Mouse (Mus musculus): ENCODE data around the gene Lmf1. TPM values are rescaled to one million over a fixed set of nuclear protein-coding genes. Genes with fewer than 3 reads are reported as not detected.

Gene Lmf1
- polyA plus RNA-seq, 1 experiment from 2014 or later, result 24.9 TPM

- ATAC-seq (replicated peaks; ENCODE audit: insufficient number of reproducible peaks, low FRiP score, low TSS enrichment, low read depth) (no peak), DNase-seq (ENCODE audit: low spot score) (peak; percentile 72)
- 18% methylated on average over 3 of the region's 3 CpGs for WGBS
- 0 out of 2 replicates have a peak overlapping the region, but pooled peaks have one; percentile 28 for H3K27ac ChIP-seq (replicated peaks; ENCODE audit: low read depth, low read length)
- H3K4me2 ChIP-seq (ENCODE audit: low read depth, low read length), result no peak overlapping the region
- H3K36me3 ChIP-seq (replicated peaks; ENCODE audit: control insufficient read depth, insufficient read depth, low read depth, low read length), result no peaks in the 10 kb centered on the region
- no peak overlapping the region for H3K4me3 ChIP-seq (ENCODE audit: low read depth, low read length)
- H3K4me1 ChIP-seq (ENCODE audit: control insufficient read depth, insufficient read depth, low read length), result peaks cover 16% of the 10 kb centered on the region
- H3K9me3 ChIP-seq (replicated peaks; ENCODE audit: control insufficient read depth, low read length), result no peaks in the 10 kb centered on the region
- no peaks in the 10 kb centered on the region for H3K27me3 ChIP-seq (ENCODE audit: control insufficient read depth, insufficient read depth, low read length)
- H3K9ac ChIP-seq (replicated peaks; ENCODE audit: low read length), result no peak overlapping the region; the same call in 1 of the 2 replicates
Observed at GRCm38 (mm10) chr17:25555159-25555558, 23.7 kb upstream of the Lmf1 start.

- DNase-seq (ENCODE audit: low spot score) (peak; percentile 43), ATAC-seq (replicated peaks; ENCODE audit: insufficient number of reproducible peaks, low FRiP score, low TSS enrichment, low read depth) (no peak)
- Histone ChIP-seq H3K4me3 (ENCODE audit: low read depth, low read length) (peak overlapping the region; percentile 24), H3K9me3 (replicated peaks; ENCODE audit: control insufficient read depth, low read length) (no peaks in the 10 kb centered on the region), H3K4me2 (ENCODE audit: low read depth, low read length) (peak overlapping the region; percentile 47), H3K36me3 (replicated peaks; ENCODE audit: control insufficient read depth, insufficient read depth, low read depth, low read length) (no peaks in the 10 kb centered on the region), H3K27me3 (ENCODE audit: control insufficient read depth, insufficient read depth, low read length) (no peaks in the 10 kb centered on the region), H3K4me1 (ENCODE audit: control insufficient read depth, insufficient read depth, low read length) (peaks cover 16% of the 10 kb centered on the region), H3K9ac (replicated peaks; ENCODE audit: low read length) (peak overlapping the region; percentile 42), H3K27ac (replicated peaks; ENCODE audit: low read depth, low read length) (peak overlapping the region; percentile 31; the same call in 1 of the 2 replicates)
- WGBS, result 4% methylated on average over 29 of the region's 29 CpGs
Observed at GRCm38 (mm10) chr17:25555666-25556629, 22.9 kb upstream of the Lmf1 start.

GRCm38 (mm10) chr17:25556630-25557354, 22.1 kb upstream of the Lmf1 start:
- Histone ChIP-seq H3K9ac (replicated peaks; ENCODE audit: low read length) (peak overlapping the region; percentile 42), H3K4me2 (ENCODE audit: low read depth, low read length) (peak overlapping the region; percentile 47), H3K9me3 (replicated peaks; ENCODE audit: control insufficient read depth, low read length) (no peaks in the 10 kb centered on the region), H3K27me3 (ENCODE audit: control insufficient read depth, insufficient read depth, low read length) (no peaks in the 10 kb centered on the region), H3K36me3 (replicated peaks; ENCODE audit: control insufficient read depth, insufficient read depth, low read depth, low read length) (no peaks in the 10 kb centered on the region), H3K4me1 (ENCODE audit: control insufficient read depth, insufficient read depth, low read length) (peaks cover 16% of the 10 kb centered on the region), H3K27ac (replicated peaks; ENCODE audit: low read depth, low read length) (no peak overlapping the region; the same call in 1 of the 2 replicates), H3K4me3 (ENCODE audit: low read depth, low read length) (peak overlapping the region; percentile 24)
- ATAC-seq (replicated peaks; ENCODE audit: insufficient number of reproducible peaks, low FRiP score, low TSS enrichment, low read depth) (peak; percentile 29; the same call in 1 of the 2 replicates), DNase-seq (ENCODE audit: low spot score) (peak; percentile 70)
- WGBS, result 10% methylated on average over 21 of the region's 21 CpGs

- Histone ChIP-seq H3K27me3 (ENCODE audit: control insufficient read depth, insufficient read depth, low read length) (no peaks in the 10 kb centered on the region), H3K9ac (replicated peaks; ENCODE audit: low read length) (no peak overlapping the region), H3K4me1 (ENCODE audit: control insufficient read depth, insufficient read depth, low read length) (peaks cover 16% of the 10 kb centered on the region), H3K9me3 (replicated peaks; ENCODE audit: control insufficient read depth, low read length) (no peaks in the 10 kb centered on the region), H3K36me3 (replicated peaks; ENCODE audit: control insufficient read depth, insufficient read depth, low read depth, low read length) (no peaks in the 10 kb centered on the region), H3K27ac (replicated peaks; ENCODE audit: low read depth, low read length) (no peak overlapping the region), H3K4me2 (ENCODE audit: low read depth, low read length) (no peak overlapping the region), H3K4me3 (ENCODE audit: low read depth, low read length) (no peak overlapping the region)
- ATAC-seq (replicated peaks; ENCODE audit: insufficient number of reproducible peaks, low FRiP score, low TSS enrichment, low read depth) (no peak), DNase-seq (ENCODE audit: low spot score) (no peak)
- 53% methylated on average over 4 of the region's 4 CpGs for WGBS
Observed at GRCm38 (mm10) chr17:25559634-25560033, 19.3 kb upstream of the Lmf1 start.

- Histone ChIP-seq H3K9me3 (replicated peaks; ENCODE audit: control insufficient read depth, low read length) (no peaks in the 10 kb centered on the region), H3K4me2 (ENCODE audit: low read depth, low read length) (no peak overlapping the region), H3K27ac (replicated peaks; ENCODE audit: low read depth, low read length) (peak overlapping the region; percentile 13; the same call in 1 of the 2 replicates), H3K27me3 (ENCODE audit: control insufficient read depth, insufficient read depth, low read length) (no peaks in the 10 kb centered on the region), H3K4me1 (ENCODE audit: control insufficient read depth, insufficient read depth, low read length) (peaks cover 13% of the 10 kb centered on the region), H3K36me3 (replicated peaks; ENCODE audit: control insufficient read depth, insufficient read depth, low read depth, low read length) (no peaks in the 10 kb centered on the region), H3K9ac (replicated peaks; ENCODE audit: low read length) (no peak overlapping the region), H3K4me3 (ENCODE audit: low read depth, low read length) (no peak overlapping the region)
- DNase-seq (ENCODE audit: low spot score) (no peak), ATAC-seq (replicated peaks; ENCODE audit: insufficient number of reproducible peaks, low FRiP score, low TSS enrichment, low read depth) (no peak)
- 74% methylated on average over 5 of the region's 5 CpGs for WGBS
Observed at GRCm38 (mm10) chr17:25560554-25561222, 18.2 kb upstream of the Lmf1 start.

- H3K36me3 ChIP-seq (replicated peaks; ENCODE audit: control insufficient read depth, insufficient read depth, low read depth, low read length), result no peaks in the 10 kb centered on the region
- 70% methylated on average over 16 of the region's 16 CpGs for WGBS
- DNase-seq (ENCODE audit: low spot score) (no peak), ATAC-seq (replicated peaks; ENCODE audit: insufficient number of reproducible peaks, low FRiP score, low TSS enrichment, low read depth) (peak; percentile 82)
- peaks cover 6% of the 10 kb centered on the region for H3K4me1 ChIP-seq (ENCODE audit: control insufficient read depth, insufficient read depth, low read length)
- H3K4me3 ChIP-seq (ENCODE audit: low read depth, low read length), result no peak overlapping the region
- H3K27me3 ChIP-seq (ENCODE audit: control insufficient read depth, insufficient read depth, low read length), result no peaks in the 10 kb centered on the region
- H3K9me3 ChIP-seq (replicated peaks; ENCODE audit: control insufficient read depth, low read length), result no peaks in the 10 kb centered on the region
- H3K9ac ChIP-seq (replicated peaks; ENCODE audit: low read length), result no peak overlapping the region
- no peak overlapping the region for H3K27ac ChIP-seq (replicated peaks; ENCODE audit: low read depth, low read length)
- H3K4me2 ChIP-seq (ENCODE audit: low read depth, low read length), result no peak overlapping the region
Observed at GRCm38 (mm10) chr17:25561223-25562028, 17.5 kb upstream of the Lmf1 start.

- Histone ChIP-seq H3K9ac (replicated peaks; ENCODE audit: low read length) (no peak overlapping the region), H3K27ac (replicated peaks; ENCODE audit: low read depth, low read length) (no peak overlapping the region), H3K27me3 (ENCODE audit: control insufficient read depth, insufficient read depth, low read length) (peaks cover 5% of the 10 kb centered on the region), H3K4me2 (ENCODE audit: low read depth, low read length) (no peak overlapping the region), H3K4me1 (ENCODE audit: control insufficient read depth, insufficient read depth, low read length) (no peaks in the 10 kb centered on the region; the same call in 1 of the 2 replicates), H3K9me3 (replicated peaks; ENCODE audit: control insufficient read depth, low read length) (no peaks in the 10 kb centered on the region), H3K36me3 (replicated peaks; ENCODE audit: control insufficient read depth, insufficient read depth, low read depth, low read length) (no peaks in the 10 kb centered on the region), H3K4me3 (ENCODE audit: low read depth, low read length) (no peak overlapping the region)
- WGBS, result 89% methylated on average over 5 of the region's 5 CpGs
- DNase-seq (ENCODE audit: low spot score), result no peak
- no peak for ATAC-seq (replicated peaks; ENCODE audit: insufficient number of reproducible peaks, low FRiP score, low TSS enrichment, low read depth)
Observed at GRCm38 (mm10) chr17:25564481-25564880, 14.4 kb upstream of the Lmf1 start.

Measured in embryonic facial prominence, embryonic 11.5 days (tissue).